Comparison of ENCODE assay signal across 9 mouse cellular contexts in the genomic region with DNA sequence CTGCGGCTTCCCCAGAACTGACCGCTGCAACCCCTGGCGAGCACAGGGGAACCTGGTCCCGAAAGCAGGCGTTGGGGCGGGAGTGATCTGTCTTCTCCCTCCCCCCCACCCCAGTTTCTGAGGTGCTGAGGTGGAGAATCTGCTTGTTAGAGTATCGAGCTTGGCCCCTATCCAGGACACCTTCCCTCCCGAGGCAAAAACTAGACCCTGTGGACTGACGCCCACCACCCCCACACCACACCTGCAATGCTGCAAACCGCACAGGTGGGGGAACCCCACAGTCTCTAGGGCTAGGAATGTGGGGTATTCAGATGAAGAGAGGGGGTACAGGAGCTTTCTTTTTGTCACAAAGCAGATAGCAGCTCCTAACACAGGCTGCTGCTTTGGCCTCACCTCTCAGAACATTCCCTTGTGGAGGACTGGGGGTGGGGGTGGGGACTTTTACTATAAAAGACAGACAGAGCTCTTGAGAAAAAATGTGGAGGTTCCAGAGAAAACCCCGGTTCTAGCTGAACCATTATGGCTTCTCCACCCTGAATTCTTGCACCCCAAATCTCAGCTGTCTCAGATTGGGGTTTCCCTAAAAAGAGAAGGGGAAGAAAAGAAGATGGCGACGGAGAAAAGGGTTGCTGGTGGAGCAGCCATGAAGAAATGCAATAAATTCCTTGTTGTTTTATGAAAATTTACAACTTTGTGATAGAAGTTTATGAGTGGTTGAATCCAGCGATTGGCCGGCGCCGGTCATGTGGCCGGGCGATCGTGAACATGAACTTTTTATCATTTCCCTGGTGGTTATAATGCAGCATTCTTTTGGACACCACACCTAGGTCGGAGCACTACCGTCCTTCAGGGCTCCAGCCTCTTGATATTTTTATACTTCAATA. TPM values are rescaled to one million over a fixed set of nuclear protein-coding genes. Genes with fewer than 3 reads are reported as not detected.
DNase-seq lines count a peak whose midpoint lies in the region; ATAC-seq and TF ChIP-seq lines count a peak whose summit lies in the region.
"Had no signal": no experiment of that assay in that cellular context is flagged by ENCODE, and none has a peak within 500 bp of the region (broad histone marks: within the 10 kb centered on the region; RNA-seq: fewer than 3 reads in every experiment).

A gene (plus strand): TSS at position 796 of the 884 bp plus-strand sequence.

- H3K9ac ChIP-seq in hindbrain, postnatal 0 days (replicated peaks; ENCODE audit: low read length): 0 out of 2 replicates have a peak within 1 kb of the TSS, but pooled peaks have one; percentile 34
- no peak within 1 kb of the TSS for H3K9ac ChIP-seq in limb, embryonic 12.5 days (replicated peaks)
- H3K9ac ChIP-seq in midbrain, embryonic 13.5 days (replicated peaks): no peak within 1 kb of the TSS

- no peak for ATAC-seq in hindbrain, postnatal 0 days
- no peak for ATAC-seq in limb, embryonic 12.5 days (ENCODE audit: insufficient number of reproducible peaks, insufficient read depth, low FRiP score, low TSS enrichment, low read depth)
- no peak for ATAC-seq in midbrain, embryonic 13.5 days

- 5% methylated on average over 22 of the region's 22 CpGs for WGBS in hindbrain, postnatal 0 days
- 3% methylated on average over 22 of the region's 22 CpGs for WGBS in limb, embryonic 12.5 days
- WGBS in midbrain, embryonic 13.5 days: 2% methylated on average over 22 of the region's 22 CpGs

- no peaks in the 10 kb centered on the region for H3K79me3 ChIP-seq in C2C12 (ENCODE audit: low read depth)

- H3K36me3 ChIP-seq in C2C12 (ENCODE audit: control insufficient read depth, insufficient read depth): no peaks in the 10 kb centered on the region
- no peaks in the 10 kb centered on the region for H3K36me3 ChIP-seq in hindbrain, postnatal 0 days (ENCODE audit: insufficient read depth, low read length)
- no peaks in the 10 kb centered on the region for H3K36me3 ChIP-seq in limb, embryonic 12.5 days
- H3K36me3 ChIP-seq in midbrain, embryonic 13.5 days: no peaks in the 10 kb centered on the region

- H3K27ac ChIP-seq in hindbrain, postnatal 0 days: peak within 1 kb of the TSS; percentile 36; the same call in 1 of the 2 replicates
- no peak within 1 kb of the TSS for H3K27ac ChIP-seq in limb, embryonic 12.5 days
- no peak within 1 kb of the TSS for H3K27ac ChIP-seq in midbrain, embryonic 13.5 days

- H3ac ChIP-seq in C2C12 (ENCODE audit: control insufficient read depth, insufficient read length, low read depth): peak within 1 kb of the TSS; percentile 52

- peaks cover 89% of the 10 kb centered on the region for H3K27me3 ChIP-seq in C2C12 (ENCODE audit: control insufficient read depth, insufficient read depth, insufficient read length)
- H3K27me3 ChIP-seq in hindbrain, postnatal 0 days (ENCODE audit: insufficient read depth, low read length): peaks cover 90% of the 10 kb centered on the region
- peaks cover 96% of the 10 kb centered on the region for H3K27me3 ChIP-seq in limb, embryonic 12.5 days
- H3K27me3 ChIP-seq in midbrain, embryonic 13.5 days: peaks cover 98% of the 10 kb centered on the region

- TF ChIP-seq CTCF in C2C12 (IDR thresholded peaks at IDR 0.05; ENCODE audit: control insufficient read depth, insufficient read depth, insufficient read length): no peak
- no peak for TF ChIP-seq CTCF in hindbrain, postnatal 0 days (IDR thresholded peaks at IDR 0.05; ENCODE audit: low read depth)

- no peaks in the 10 kb centered on the region for H3K79me2 ChIP-seq in C2C12 (ENCODE audit: control insufficient read depth, insufficient read depth)

- no peaks in the 10 kb centered on the region for H3K4me1 ChIP-seq in hindbrain, postnatal 0 days (ENCODE audit: insufficient read depth, low read length)
- H3K4me1 ChIP-seq in limb, embryonic 12.5 days (replicated peaks): peaks cover 8% of the 10 kb centered on the region; the same call in 1 of the 2 replicates
- H3K4me1 ChIP-seq in midbrain, embryonic 13.5 days (replicated peaks): 0 out of 2 replicates have a peak, but pooled peaks cover under 1% of the 10 kb centered on the region

- H3K9me3 ChIP-seq in hindbrain, postnatal 0 days (ENCODE audit: low read length): no peaks in the 10 kb centered on the region
- no peaks in the 10 kb centered on the region for H3K9me3 ChIP-seq in limb, embryonic 12.5 days
- H3K9me3 ChIP-seq in midbrain, embryonic 13.5 days: no peaks in the 10 kb centered on the region

- DNase-seq in R1 (ENCODE audit: low read depth, low spot score): peak; percentile 44
- no peak for DNase-seq in hindbrain, postnatal 0 days (ENCODE audit: low spot score)
- DNase-seq in layer of hippocampus, adult 9-10 months (ENCODE audit: low spot score): no peak
- DNase-seq in frontal cortex, postnatal 36 days (ENCODE audit: low spot score in 2 of 2): no peak

- no peak within 1 kb of the TSS for H3K4me3 ChIP-seq in C2C12 (ENCODE audit: insufficient read depth, poor library complexity, severe bottlenecking)
- H3K4me3 ChIP-seq in hindbrain, postnatal 0 days (ENCODE audit: low read length): peak within 1 kb of the TSS; percentile 23
- H3K4me3 ChIP-seq in limb, embryonic 12.5 days (replicated peaks): peak within 1 kb of the TSS; percentile 19
- H3K4me3 ChIP-seq in midbrain, embryonic 13.5 days (replicated peaks): no peak within 1 kb of the TSS

- no peak within 1 kb of the TSS for H3K4me2 ChIP-seq in hindbrain, postnatal 0 days (ENCODE audit: low read depth, low read length)
- peak within 1 kb of the TSS; percentile 42 for H3K4me2 ChIP-seq in limb, embryonic 12.5 days
- no peak within 1 kb of the TSS for H3K4me2 ChIP-seq in midbrain, embryonic 13.5 days (replicated peaks)

TF ChIP-seq in C2C12, 6 proteins besides CTCF, POLR2A, EP300 and RAD21:
- TF ChIP-seq FOSL1 (IDR thresholded peaks at IDR 0.05; ENCODE audit: insufficient read depth, low read length, poor library complexity, severe bottlenecking) (no peak), USF1 (IDR thresholded peaks at IDR 0.05; ENCODE audit: low read depth) (no peak), MAX (IDR thresholded peaks at IDR 0.05) (no peak), MYOG (IDR thresholded peaks at IDR 0.05; ENCODE audit: control insufficient read depth, extremely low read depth, insufficient read length) (no peak), CEBPB (IDR thresholded peaks at IDR 0.05; ENCODE audit: low read depth) (no peak), MYOD1 (IDR thresholded peaks at IDR 0.05; ENCODE audit: control insufficient read depth, insufficient read length, low read depth) (no peak)

RNA-seq across cellular contexts. Expression of the gene that starts here (rescaled TPM):
- polyA plus RNA-seq in C2C12 (2012; fragmentation: generic; extraction: Trizol): 0.05 TPM
- 23.2 and 30.2 TPM in 2 replicates for total RNA-seq in hindbrain, postnatal 0 days (2014; rRNA removed)
- polyA plus RNA-seq in hindbrain, postnatal 0 days (2015; fragmentation: Nextera tagmentation; extraction: Ambion mirVana): 29.0 and 36.3 TPM in 2 replicates
- 1.0 and 1.1 TPM in 2 replicates for polyA plus RNA-seq in limb, embryonic 12.5 days (2016; fragmentation: Nextera tagmentation; extraction: Ambion mirVana)
- polyA plus RNA-seq in midbrain, embryonic 13.5 days (2015; fragmentation: Nextera tagmentation; extraction: Ambion mirVana): not detected in 2 replicates
- total RNA-seq: left cerebral cortex, adult 8-10 months had no signal
- polyA plus RNA-seq: frontal cortex, adult 2 months had no signal

Comparison
In these comparisons a context has a peak if more than half of its experiments do, and no peak if none do; other contexts are left out.
1. RNA of the gene that starts here (polyA plus RNA-seq): 29.0 to 36.3 TPM in hindbrain, postnatal 0 days; 1.0 to 1.1 TPM in limb, embryonic 12.5 days, not detected in midbrain, embryonic 13.5 days and 0.05 TPM in C2C12 (single experiment); every median in the first group is over 10 times any median in the second.
2. H3K4me3 ChIP-seq: peak in hindbrain, postnatal 0 days (single experiment) and limb, embryonic 12.5 days (single experiment); none in C2C12 (single experiment) and midbrain, embryonic 13.5 days (single experiment).